Mouse (Mus musculus): ENCODE measurements around the gene Iqcm.
"Not testable (repeated sequence)": the region's sequence is repeated elsewhere in the genome, so short reads cannot be mapped to it uniquely, and the experiment has no call there.

Iqcm gene

GRCm38 (mm10) chr8:75448394-75448793, at the start of gene Iqcm:
Gene Iqcm, plus strand, starts transcription at chr8:75448694.
- DNase-seq (ENCODE audit: extremely low read depth, insufficient read length, low spot score) = no peak

- DNase-seq (ENCODE audit: extremely low read depth, insufficient read length, low spot score) = no peak
These were observed 42.0 kb upstream of the Iqcm start, which contains the start of gene Gm10358 for GRCm38 (mm10) chr8:75406489-75406888. Gene Gm10358, minus strand, starts transcription at chr8:75406589.

- DNase-seq (ENCODE audit: extremely low read depth, insufficient read length, low spot score) = not testable (repeated sequence)
These were observed 32.8 kb upstream of the Iqcm start for GRCm38 (mm10) chr8:75415696-75416095.

- no peak for DNase-seq (ENCODE audit: extremely low read depth, insufficient read length, low spot score)
These were observed 28.3 kb downstream of the Iqcm start for GRCm38 (mm10) chr8:75476756-75477155.

- DNase-seq (ENCODE audit: extremely low read depth, insufficient read length, low spot score) = no peak
These were observed 40.7 kb downstream of the Iqcm start for GRCm38 (mm10) chr8:75489035-75489678.

- DNase-seq (ENCODE audit: extremely low read depth, insufficient read length, low spot score) = no peak
These were observed 60.8 kb downstream of the Iqcm start for GRCm38 (mm10) chr8:75509299-75509698.

GRCm38 (mm10) chr8:75513786-75514185, 65.3 kb downstream of the Iqcm start:
- DNase-seq (ENCODE audit: extremely low read depth, insufficient read length, low spot score) = no peak

- DNase-seq (ENCODE audit: extremely low read depth, insufficient read length, low spot score) = no peak
These were observed 100.8 kb downstream of the Iqcm start for GRCm38 (mm10) chr8:75549284-75549683.

GRCm38 (mm10) chr8:75596281-75596680, 147.8 kb downstream of the Iqcm start:
- no peak for DNase-seq (ENCODE audit: extremely low read depth, insufficient read length, low spot score)

GRCm38 (mm10) chr8:75642958-75643357, 194.5 kb downstream of the Iqcm start:
- DNase-seq (ENCODE audit: extremely low read depth, insufficient read length, low spot score) = no peak

GRCm38 (mm10) chr8:75659287-75659686, 210.8 kb downstream of the Iqcm start:
- DNase-seq (ENCODE audit: extremely low read depth, insufficient read length, low spot score) = no peak

- no peak for DNase-seq (ENCODE audit: extremely low read depth, insufficient read length, low spot score)
These were observed 298.1 kb downstream of the Iqcm start for GRCm38 (mm10) chr8:75746561-75746960.

GRCm38 (mm10) chr8:75755596-75755995, 307.1 kb downstream of the Iqcm start:
- DNase-seq (ENCODE audit: extremely low read depth, insufficient read length, low spot score) = no peak

GRCm38 (mm10) chr8:75828468-75829132, 380.1 kb downstream of the Iqcm start:
- no peak for DNase-seq (ENCODE audit: extremely low read depth, insufficient read length, low spot score)

GRCm38 (mm10) chr8:75835245-75835644, 386.8 kb downstream of the Iqcm start:
- DNase-seq (ENCODE audit: extremely low read depth, insufficient read length, low spot score) = no peak

- no peak for DNase-seq (ENCODE audit: extremely low read depth, insufficient read length, low spot score)
These were observed 469.3 kb downstream of the Iqcm start for GRCm38 (mm10) chr8:75917603-75918344.

GRCm38 (mm10) chr8:75949166-75949565, 500.7 kb downstream of the Iqcm start:
- DNase-seq (ENCODE audit: extremely low read depth, insufficient read length, low spot score) = no peak

- DNase-seq (ENCODE audit: extremely low read depth, insufficient read length, low spot score) = no peak
These were observed 507.5 kb downstream of the Iqcm start for GRCm38 (mm10) chr8:75956016-75956415.

GRCm38 (mm10) chr8:76018501-76018900, 570.0 kb downstream of the Iqcm start:
- DNase-seq (ENCODE audit: extremely low read depth, insufficient read length, low spot score) = no peak

Measured in 3134 (cell line).